Comparison of ENCODE assay signal across 23 mouse cellular contexts in the genomic region with DNA sequence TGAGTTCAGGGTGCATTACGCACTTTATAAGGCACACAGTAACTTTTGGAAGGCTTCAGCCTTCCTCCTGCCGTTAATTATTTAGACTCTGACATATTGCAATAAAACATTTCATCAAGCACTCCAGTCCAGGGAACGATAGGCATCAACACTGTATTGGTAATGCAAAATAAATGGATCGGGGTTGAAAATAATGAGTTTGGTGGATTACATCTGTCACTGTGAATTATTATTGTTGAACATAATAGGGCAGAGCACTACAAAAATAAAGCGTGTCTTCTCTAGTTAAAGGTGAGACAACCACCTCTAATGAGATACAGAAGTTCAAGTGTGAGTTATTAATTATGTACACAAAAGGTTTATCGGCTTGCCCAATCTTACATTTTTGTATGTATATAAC.
"Had no signal": no experiment of that assay in that cellular context is flagged by ENCODE, and none has a peak within 500 bp of the region (broad histone marks: within the 10 kb centered on the region; RNA-seq: fewer than 3 reads in every experiment).

No protein-coding gene starts in this region.

- H3K27ac ChIP-seq: heart, adult 2 months; heart, embryonic 13.5 days; heart, embryonic 15.5 days; hindbrain, embryonic 13.5 days; hindbrain, embryonic 15.5 days; hindbrain, postnatal 0 days; intestine, embryonic 15.5 days; layer of hippocampus, adult 2 months; left cerebral cortex, adult 2 months; limb, embryonic 10.5 days; limb, embryonic 12.5 days; liver, embryonic 13.5 days; liver, embryonic 15.5 days had no signal

- DNase-seq: gastrocnemius, postnatal 10 days; gastrocnemius, postnatal 25 days; heart, adult 11 months; heart, adult 2 months; heart, postnatal 14 days; heart, postnatal 36 days; kidney, adult 18-20 months; kidney, adult 8-10 months; kidney, postnatal 14 days; kidney, postnatal 36 days; liver; liver, embryonic 13.5 days had no signal

- H3K4me1 ChIP-seq: heart, embryonic 13.5 days; heart, embryonic 15.5 days; hindbrain, embryonic 13.5 days; hindbrain, embryonic 15.5 days; intestine, embryonic 15.5 days; limb, embryonic 12.5 days; liver, embryonic 13.5 days; liver, embryonic 15.5 days had no signal

- H3K4me3 ChIP-seq: heart, adult 2 months; heart, embryonic 13.5 days; heart, embryonic 15.5 days; hindbrain, embryonic 13.5 days; hindbrain, embryonic 15.5 days; intestine, embryonic 15.5 days; layer of hippocampus, adult 2 months; left cerebral cortex, adult 2 months; limb, embryonic 10.5 days; limb, embryonic 12.5 days; liver, embryonic 13.5 days; liver, embryonic 15.5 days had no signal

- H3K27me3 ChIP-seq: heart, embryonic 13.5 days; heart, embryonic 15.5 days; hindbrain, embryonic 13.5 days; hindbrain, embryonic 15.5 days; intestine, embryonic 15.5 days; limb, embryonic 12.5 days; liver, embryonic 13.5 days; liver, embryonic 15.5 days had no signal
